12 mouse cellular contexts compared by ENCODE assay signal in genomic region chr6:134058886-134059551, GRCm38 (mm10). TPM values are rescaled to one million over a fixed set of nuclear protein-coding genes. Genes with fewer than 3 reads are reported as not detected.
DNase-seq lines count a peak whose midpoint lies in the region; ATAC-seq and TF ChIP-seq lines count a peak whose summit lies in the region.
"Had no signal": no experiment of that assay in that cellular context is flagged by ENCODE, and none has a peak within 500 bp of the region (broad histone marks: within the 10 kb centered on the region; RNA-seq: fewer than 3 reads in every experiment).

No protein-coding gene starts in this region.

- 61% methylated on average over 10 of the region's 10 CpGs for WGBS in heart, postnatal 0 days
- 64% methylated on average over 10 of the region's 10 CpGs for WGBS in forebrain, embryonic 10.5 days
- 46% methylated on average over 10 of the region's 10 CpGs for WGBS in hindbrain, embryonic 15.5 days

- no peak overlapping the region for H3K4me2 ChIP-seq in heart, postnatal 0 days (ENCODE audit: low read depth, low read length)
- no peak overlapping the region for H3K4me2 ChIP-seq in hindbrain, embryonic 15.5 days
- H3K4me2 ChIP-seq: limb, embryonic 12.5 days; liver, embryonic 15.5 days had no signal

- no peak overlapping the region for H3K27ac ChIP-seq in heart, postnatal 0 days (ENCODE audit: low read depth)
- peak overlapping the region; percentile 62 for H3K27ac ChIP-seq in forebrain, embryonic 10.5 days
- 0 out of 2 replicates have a peak overlapping the region, but pooled peaks have one; percentile 10 for H3K27ac ChIP-seq in hindbrain, embryonic 15.5 days (replicated peaks)
- H3K27ac ChIP-seq: limb, embryonic 12.5 days; liver, embryonic 15.5 days had no signal

- no peak for TF ChIP-seq EP300 in heart, postnatal 0 days (IDR thresholded peaks at IDR 0.05; ENCODE audit: low read depth)

- no peak for DNase-seq in heart, postnatal 0 days (ENCODE audit: low spot score)
- no peak for DNase-seq in heart, adult 9 months (ENCODE audit: low spot score in 2 of 2)
- DNase-seq in forebrain, embryonic 10.5 days (ENCODE audit: extremely low spot score, low spot score), result no peak
- DNase-seq in MN1 (ENCODE audit: low spot score), result no peak
- DNase-seq: cerebellum, adult 11-12 months; kidney, postnatal 10 days; right cerebral cortex, postnatal 4 days had no signal

- 0 out of 2 replicates have a peak overlapping the region, but pooled peaks have one; percentile 8 for H3K9ac ChIP-seq in heart, postnatal 0 days (replicated peaks; ENCODE audit: low read depth, low read length)
- no peak overlapping the region for H3K9ac ChIP-seq in hindbrain, embryonic 15.5 days
- H3K9ac ChIP-seq: limb, embryonic 12.5 days; liver, embryonic 15.5 days had no signal

- no peaks in the 10 kb centered on the region for H3K9me3 ChIP-seq in heart, postnatal 0 days (replicated peaks; ENCODE audit: control insufficient read depth, low read length)
- no peaks in the 10 kb centered on the region for H3K9me3 ChIP-seq in forebrain, embryonic 10.5 days
- no peaks in the 10 kb centered on the region for H3K9me3 ChIP-seq in hindbrain, embryonic 15.5 days
- H3K9me3 ChIP-seq: limb, embryonic 12.5 days; liver, embryonic 15.5 days had no signal

- TF ChIP-seq CTCF in heart, postnatal 0 days (IDR thresholded peaks at IDR 0.05; ENCODE audit: low read depth), result no peak

- H3K4me3 ChIP-seq in heart, postnatal 0 days (ENCODE audit: low read depth, low read length), result no peak overlapping the region
- no peak overlapping the region for H3K4me3 ChIP-seq in forebrain, embryonic 10.5 days
- H3K4me3 ChIP-seq in hindbrain, embryonic 15.5 days, result no peak overlapping the region
- H3K4me3 ChIP-seq: limb, embryonic 12.5 days; liver, embryonic 15.5 days had no signal

- no peaks in the 10 kb centered on the region for H3K36me3 ChIP-seq in heart, postnatal 0 days (replicated peaks; ENCODE audit: control insufficient read depth, insufficient read depth, low read length)
- H3K36me3 ChIP-seq in forebrain, embryonic 10.5 days (replicated peaks), result peaks cover 14% of the 10 kb centered on the region
- H3K36me3 ChIP-seq in hindbrain, embryonic 15.5 days, result no peaks in the 10 kb centered on the region
- H3K36me3 ChIP-seq: liver, embryonic 15.5 days had no signal

- no peak for ATAC-seq in heart, postnatal 0 days (ENCODE audit: insufficient read depth, low read depth)
- peak; percentile 10 for ATAC-seq in CD4-positive, CD25-positive, alpha-beta regulatory T cell, adult 4 months
- ATAC-seq in hindbrain, embryonic 15.5 days (ENCODE audit: low FRiP score, low read depth), result peak; percentile 54
- ATAC-seq in megakaryocyte, adult 5-6 weeks (ENCODE audit: poor library complexity, severe bottlenecking), result no peak

- no peaks in the 10 kb centered on the region for H3K27me3 ChIP-seq in heart, postnatal 0 days (ENCODE audit: control insufficient read depth, insufficient read depth, low read length)
- H3K27me3 ChIP-seq in forebrain, embryonic 10.5 days (ENCODE audit: poor library complexity, severe bottlenecking), result no peaks in the 10 kb centered on the region
- H3K27me3 ChIP-seq in hindbrain, embryonic 15.5 days, result no peaks in the 10 kb centered on the region
- H3K27me3 ChIP-seq: limb, embryonic 12.5 days; liver, embryonic 15.5 days had no signal

- H3K4me1 ChIP-seq in heart, postnatal 0 days (ENCODE audit: control insufficient read depth, insufficient read depth), result peaks cover 47% of the 10 kb centered on the region
- H3K4me1 ChIP-seq in forebrain, embryonic 10.5 days, result peaks cover 42% of the 10 kb centered on the region
- H3K4me1 ChIP-seq in hindbrain, embryonic 15.5 days (replicated peaks), result peaks cover 24% of the 10 kb centered on the region

RNA-seq across cellular contexts. Expression of gene Etv6, which starts 23.5 kb away (rescaled TPM):
- total RNA-seq in heart, postnatal 0 days (2014; rRNA removed; ENCODE audit: low replicate concordance), result 12.4 and 30.3 TPM in 2 replicates
- 5.5 and 6.1 TPM in 2 replicates for polyA plus RNA-seq in heart, postnatal 0 days (2015; fragmentation: Nextera tagmentation; extraction: Ambion mirVana)
- polyA plus RNA-seq in CD4-positive, CD25-positive, alpha-beta regulatory T cell, adult 4 months (2017; shearing (Covaris generic)), result 10 to 100 TPM in 1 of 2 experiments, 1 to 10 TPM in 1; 9.6 to 11.6 TPM
- polyA plus RNA-seq in forebrain, embryonic 10.5 days (2016; fragmentation: Nextera tagmentation; extraction: Ambion mirVana), result 16.2 TPM in 2 replicates
- polyA plus RNA-seq in hindbrain, embryonic 15.5 days (2015; fragmentation: Nextera tagmentation; extraction: Ambion mirVana), result 5.3 and 6.9 TPM in 2 replicates
- total RNA-seq in megakaryocyte, adult 5-6 weeks (2015), result 51.9 and 66.7 TPM in 2 replicates
- 32.9 and 42.3 TPM in 2 replicates for total RNA-seq in megakaryocyte, adult 5-6 weeks (2017)

Comparison
In these comparisons a context has a peak if more than half of its experiments do, and no peak if none do; other contexts are left out.
1. ATAC-seq: peak in CD4-positive, CD25-positive, alpha-beta regulatory T cell, adult 4 months (single experiment) and hindbrain, embryonic 15.5 days (single experiment); none in heart, postnatal 0 days (single experiment) and megakaryocyte, adult 5-6 weeks (single experiment).